Mouse (Mus musculus) layer of hippocampus, adult 8-10 months (tissue): ENCODE results near the gene Efna3. TPM values are rescaled to one million over a fixed set of nuclear protein-coding genes. Genes with fewer than 3 reads are reported as not detected.
A peak's percentile ranks its signal among the peaks of the same experiment; 100 is the strongest.

ENCODE experiments used
- DNase-seq, 2 experiments: peaks; one replicate each; pipeline ENCODE4 v3.0.0; 2022; ENCODE audit warnings: low spot score in 2 of 2
- total RNA-seq, 4 experiments: library from RNA; stranded (reverse); gene quantifications; 2 replicates each; pipeline ENCODE4 v1.2.4; 2022

Gene Efna3
- 10 to 100 TPM; 57.7 to 72.8 (median 60.8) TPM for total RNA-seq

GRCm38 (mm10) chr3:89322514-89323165, at the start of gene Efna3:
TSS of gene Efna3 (minus strand) at chr3:89322965.
- DNase-seq, result peak; percentile 79 to 83

DNA sequence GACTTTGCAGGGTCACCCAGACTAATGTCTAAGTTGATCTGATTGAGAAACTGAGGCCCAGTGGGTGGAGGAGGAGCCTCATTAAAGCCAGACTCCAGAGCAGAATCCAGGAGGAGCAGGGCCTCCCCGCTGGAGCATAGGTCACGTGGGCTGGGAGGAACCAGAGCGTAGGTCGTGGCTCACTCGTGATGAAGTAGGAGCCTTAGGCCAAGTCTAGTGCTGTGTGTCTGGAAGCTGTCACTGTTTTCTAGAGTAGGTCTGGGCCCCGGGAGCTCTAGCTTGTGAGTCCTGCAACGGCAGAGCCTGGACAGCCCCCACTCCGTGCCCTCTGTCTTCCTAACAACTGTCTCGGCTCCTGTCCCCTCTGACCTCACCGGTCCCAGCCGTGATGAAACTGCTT, 44.6 kb upstream of the Efna3 start:
- no peak for DNase-seq

GRCm38 (mm10) chr3:89365486-89366414, 43.0 kb upstream of the Efna3 start:
- DNase-seq, result no peak

GRCm38 (mm10) chr3:89365153-89365485, 42.4 kb upstream of the Efna3 start, which contains the start of gene Dcst1:
TSS of gene Dcst1 (minus strand) at chr3:89365253.
- no peak for DNase-seq

DNA sequence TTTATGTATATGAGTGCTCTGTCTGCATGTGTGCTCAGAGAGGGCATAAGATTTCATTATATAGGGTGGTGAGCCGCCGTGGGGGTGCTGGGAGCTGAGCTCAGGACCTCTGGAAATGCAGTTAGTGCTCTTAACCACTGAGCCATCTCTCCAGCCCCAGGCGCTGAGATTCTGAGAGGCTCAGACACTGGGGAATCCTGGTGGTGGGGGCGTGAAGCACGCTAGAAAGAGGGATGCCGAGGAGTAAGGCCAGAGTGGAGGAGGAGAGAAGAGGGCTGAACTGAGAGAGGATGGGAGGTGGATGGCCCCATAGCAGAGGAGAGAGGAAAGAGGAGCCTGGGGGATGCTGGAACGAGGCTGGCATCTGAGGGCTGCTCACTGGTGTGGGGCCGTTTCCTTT, 41.9 kb upstream of the Efna3 start:
- no peak for DNase-seq

DNA sequence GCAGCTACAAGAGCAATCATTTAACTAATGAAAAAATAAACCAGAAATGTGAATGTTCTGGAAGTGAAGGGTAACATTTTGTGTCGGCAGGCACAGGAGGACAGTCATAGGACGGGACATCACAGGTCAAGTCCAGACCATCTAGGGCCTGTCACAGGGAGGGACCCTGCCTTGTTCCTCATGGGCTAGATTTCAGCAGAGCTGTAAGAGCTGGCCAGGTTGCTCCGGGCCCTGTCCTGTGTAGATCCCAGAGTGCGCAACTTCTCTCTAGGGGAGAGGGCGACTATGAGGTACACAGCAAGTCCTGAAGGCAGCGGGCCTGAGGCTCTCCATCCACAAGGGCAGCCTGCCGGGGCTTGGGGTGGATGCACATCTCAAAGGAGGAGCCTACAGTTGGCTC, 38.9 kb upstream of the Efna3 start, which contains the start of gene Dcst2:
Dcst2 (plus strand) TSS at position 301 of the 400 bp plus-strand sequence.
- no peak for DNase-seq

DNA sequence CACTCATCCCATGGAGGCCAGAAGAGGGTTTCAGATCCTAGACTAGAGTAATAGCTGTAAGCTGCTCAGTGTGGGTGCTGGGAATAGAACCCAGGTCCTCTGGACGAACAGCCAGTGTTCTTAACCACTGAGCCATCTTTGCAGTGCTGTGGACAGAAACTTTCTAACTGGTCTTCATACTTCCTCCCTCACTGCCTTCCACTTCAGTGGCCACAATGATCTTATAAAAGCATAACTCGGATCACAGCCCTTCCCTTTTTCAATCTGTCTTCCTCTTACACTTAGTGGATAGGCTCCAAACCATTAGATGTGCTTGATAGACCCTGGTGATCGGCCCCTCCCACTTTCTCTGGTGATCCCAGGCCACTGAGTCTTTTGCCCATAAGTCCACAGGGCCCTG, 37.5 kb upstream of the Efna3 start:
- no peak for DNase-seq

GRCm38 (mm10) chr3:89359630-89360029, 36.9 kb upstream of the Efna3 start:
- DNase-seq, result no peak

- DNase-seq, result no peak
Measured at GRCm38 (mm10) chr3:89356029-89356428, 33.3 kb upstream of the Efna3 start.

- DNase-seq, result no peak
Measured at GRCm38 (mm10) chr3:89355512-89355902, 32.7 kb upstream of the Efna3 start.

DNA sequence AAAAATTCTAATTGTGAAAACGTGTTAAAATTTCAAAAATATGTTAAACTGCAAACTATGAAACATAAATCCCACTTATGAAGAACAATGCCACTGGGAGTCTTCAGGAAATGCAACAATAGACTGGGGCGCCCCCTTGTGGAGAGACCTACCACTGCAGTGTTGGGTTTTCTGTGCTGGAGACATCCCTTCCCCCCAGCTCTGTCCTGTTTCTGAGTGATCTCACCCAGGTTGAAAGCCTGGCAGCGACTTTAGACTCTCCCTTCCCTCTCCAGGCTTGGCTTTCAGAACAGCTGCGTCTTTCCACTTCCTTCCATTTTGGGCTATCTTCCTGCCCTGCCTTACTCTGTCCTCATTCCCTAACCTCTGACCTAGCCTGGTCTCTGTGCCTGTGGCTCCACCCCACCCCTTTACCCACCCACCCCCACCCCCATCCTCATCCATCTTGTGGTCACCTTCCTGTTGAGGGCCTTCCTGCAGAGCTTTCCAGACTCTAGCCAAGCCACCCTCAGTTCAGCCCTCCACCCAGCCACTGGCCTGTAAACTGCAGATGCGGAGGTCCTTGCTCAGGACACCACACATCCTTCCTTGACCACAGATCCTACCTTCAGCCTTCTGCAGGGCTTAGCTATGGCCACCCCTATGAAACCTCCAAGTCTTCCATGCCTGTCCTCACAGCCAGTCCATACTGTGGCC, 32.2 kb upstream of the Efna3 start:
- peak; percentile 79 to 91 for DNase-seq

GRCm38 (mm10) chr3:89351271-89351670, 28.5 kb upstream of the Efna3 start:
- no peak for DNase-seq

- DNase-seq, result peak; percentile 86 to 90
Measured at GRCm38 (mm10) chr3:89349869-89350501, 27.2 kb upstream of the Efna3 start, which contains the start of gene Adam15. TSS of gene Adam15 (minus strand) at chr3:89349996.

DNA sequence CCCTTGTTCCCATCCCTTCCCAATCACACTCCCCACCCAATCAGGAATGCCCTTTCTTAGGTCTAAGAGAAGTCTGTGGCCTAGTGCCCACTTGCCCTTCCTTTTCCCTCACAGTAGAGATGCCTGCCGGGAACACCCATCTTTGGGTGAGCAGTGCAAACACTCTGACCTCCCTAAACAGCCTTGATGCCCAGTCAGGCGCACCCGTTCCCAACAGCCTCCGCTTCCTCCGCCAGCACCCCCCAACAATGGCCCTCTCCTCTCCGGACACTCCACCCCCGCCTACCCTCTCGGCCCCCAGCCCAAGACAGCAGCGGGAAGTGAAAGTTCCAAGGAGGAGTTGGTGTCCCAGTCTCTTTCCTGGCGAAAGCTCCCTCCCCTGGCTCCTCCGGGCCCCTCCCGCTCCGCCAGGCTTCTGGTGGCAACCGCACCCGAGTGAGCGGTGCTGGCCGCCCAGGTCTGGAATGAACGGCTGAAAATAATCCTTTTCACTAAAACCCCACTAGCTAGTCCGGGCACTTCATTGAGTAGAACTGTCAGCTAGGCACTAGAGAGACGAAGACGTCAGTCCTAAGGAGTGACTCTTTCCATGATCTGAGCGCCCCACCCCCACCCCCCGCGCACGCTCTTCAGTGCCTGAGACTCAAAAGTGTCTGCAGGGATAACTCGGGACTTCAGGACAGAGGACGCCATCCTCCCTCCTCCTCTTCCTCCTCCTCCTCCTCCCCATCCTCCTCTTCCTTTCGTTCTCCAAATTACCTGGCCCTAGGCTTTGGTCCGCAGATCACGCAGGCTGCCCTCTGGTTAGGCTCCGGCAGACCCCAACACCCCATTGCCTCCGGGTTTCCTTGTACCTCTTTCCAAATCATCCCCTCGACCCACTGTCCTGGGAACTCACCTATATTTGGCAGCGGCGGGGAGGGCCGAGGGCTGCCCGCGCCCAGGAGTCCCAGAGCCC, 26.4 kb upstream of the Efna3 start:
- DNase-seq, result no peak

- DNase-seq, result no peak
Measured at GRCm38 (mm10) chr3:89347916-89348315, 25.2 kb upstream of the Efna3 start.

- no peak for DNase-seq
Measured at GRCm38 (mm10) chr3:89346815-89347540, 24.2 kb upstream of the Efna3 start.

DNA sequence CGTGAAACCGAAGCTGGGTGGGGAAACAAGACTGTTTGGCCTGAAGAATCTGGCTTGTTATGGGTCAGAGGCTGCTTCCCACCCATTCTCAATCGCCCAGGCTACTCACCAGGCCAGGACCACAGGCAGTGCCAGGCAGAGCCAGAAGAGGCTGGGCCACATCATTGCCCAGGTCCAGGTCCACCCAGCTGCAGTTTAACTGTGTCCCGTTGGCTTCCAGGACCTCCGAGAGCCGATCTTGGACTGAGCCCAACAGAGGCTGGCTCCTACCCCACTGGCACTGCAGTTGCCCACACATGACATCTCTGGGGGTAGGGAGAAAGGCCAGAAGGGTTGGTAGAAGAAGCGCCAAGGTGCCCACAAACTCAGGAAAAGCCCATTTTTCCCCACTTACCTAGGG, 20.5 kb upstream of the Efna3 start:
- no peak for DNase-seq

DNA sequence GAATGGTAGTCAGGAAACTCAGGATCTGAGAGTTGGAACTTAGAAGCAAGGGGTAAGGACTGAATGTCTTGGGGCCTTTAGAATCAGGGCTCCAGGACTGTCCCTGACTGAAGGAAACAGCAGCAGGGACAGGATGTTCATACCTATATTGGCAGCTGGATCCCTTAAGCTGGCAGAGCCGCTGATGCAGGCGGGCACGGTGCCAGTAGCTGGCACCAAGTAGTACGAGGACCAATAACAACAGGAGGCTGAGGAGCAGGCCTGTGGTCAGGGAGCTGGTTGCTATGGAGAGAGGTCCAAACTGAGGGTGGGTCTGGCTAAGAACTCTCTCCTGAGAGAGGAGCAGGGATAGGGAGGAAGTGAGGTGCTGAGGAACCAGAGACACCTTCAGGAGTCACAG, 19.0 kb upstream of the Efna3 start:
- no peak for DNase-seq

GRCm38 (mm10) chr3:89340465-89340864, 17.7 kb upstream of the Efna3 start:
- peak in 1 of 2 experiments; percentile 76 for DNase-seq

GRCm38 (mm10) chr3:89339416-89339815, 16.7 kb upstream of the Efna3 start:
- peak in 1 of 2 experiments; percentile 81 for DNase-seq
